Mouse (Mus musculus): ENCODE measurements around the gene Olfr1253. TPM values are rescaled to one million over a fixed set of nuclear protein-coding genes. Genes with fewer than 3 reads are reported as not detected.

Gene Olfr1253
- not detected in 2 replicates for polyA plus RNA-seq (2015; fragmentation: Nextera tagmentation; extraction: Ambion mirVana)

- Histone ChIP-seq H3K9me3 (replicated peaks) (no peaks in the 10 kb centered on the region), H3K4me3 (no peak within 1 kb of the TSS), H3K27ac (no peak within 1 kb of the TSS), H3K27me3 (no peaks in the 10 kb centered on the region), H3K4me2 (no peak within 1 kb of the TSS), H3K9ac (no peak within 1 kb of the TSS), H3K36me3 (ENCODE audit: poor library complexity, severe bottlenecking) (no peaks in the 10 kb centered on the region), H3K4me1 (no peaks in the 10 kb centered on the region)
- 97% methylated on average over 1 of the region's 1 CpGs for WGBS
- no peak for ATAC-seq
Observed at GRCm38 (mm10) chr2:89756990-89757389, at the start of gene Olfr1253. Gene Olfr1253 (minus strand): TSS chr2:89757090.

GRCm38 (mm10) chr2:89799583-89799982, 42.7 kb upstream of the Olfr1253 start:
- H3K36me3 ChIP-seq (ENCODE audit: poor library complexity, severe bottlenecking) = no peaks in the 10 kb centered on the region
- no peak overlapping the region for H3K27ac ChIP-seq
- ATAC-seq = no peak
- no peaks in the 10 kb centered on the region for H3K9me3 ChIP-seq (replicated peaks)
- WGBS = 93% methylated on average over 3 of the region's 3 CpGs
- H3K9ac ChIP-seq = no peak overlapping the region
- H3K4me2 ChIP-seq = no peak overlapping the region
- H3K27me3 ChIP-seq = no peaks in the 10 kb centered on the region
- no peak overlapping the region for H3K4me3 ChIP-seq
- H3K4me1 ChIP-seq = no peaks in the 10 kb centered on the region

DNA sequence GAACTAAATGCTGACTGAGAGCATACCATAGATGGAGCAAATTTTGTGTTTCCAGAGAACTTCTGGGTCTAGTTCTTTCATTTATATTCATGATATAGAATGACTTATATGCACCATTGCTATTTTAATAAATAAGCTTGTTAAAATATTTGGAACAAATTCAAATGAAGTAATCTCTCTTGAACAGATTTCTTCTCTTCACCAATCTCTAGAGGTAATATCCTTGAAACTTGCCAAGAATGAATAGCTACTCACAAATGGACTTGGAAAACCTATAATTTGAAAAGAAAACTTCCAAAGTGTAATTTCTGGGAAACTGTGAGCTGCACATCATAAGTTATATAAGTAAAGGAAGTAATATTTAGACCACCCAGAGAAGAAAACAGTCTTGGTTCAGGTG, 36.6 kb upstream of the Olfr1253 start, which contains the start of gene Olfr1254:
Olfr1254 (minus strand) TSS at position 101 of the 400 bp plus-strand sequence.
- Histone ChIP-seq H3K9ac (no peak within 1 kb of the TSS), H3K4me2 (no peak within 1 kb of the TSS), H3K27ac (no peak within 1 kb of the TSS), H3K36me3 (ENCODE audit: poor library complexity, severe bottlenecking) (no peaks in the 10 kb centered on the region), H3K4me3 (no peak within 1 kb of the TSS), H3K4me1 (no peaks in the 10 kb centered on the region), H3K27me3 (no peaks in the 10 kb centered on the region), H3K9me3 (replicated peaks) (no peaks in the 10 kb centered on the region)
- no peak for ATAC-seq

- Histone ChIP-seq H3K4me1 (no peaks in the 10 kb centered on the region), H3K4me3 (no peak within 1 kb of the TSS), H3K27ac (no peak within 1 kb of the TSS), H3K4me2 (no peak within 1 kb of the TSS), H3K36me3 (ENCODE audit: poor library complexity, severe bottlenecking) (no peaks in the 10 kb centered on the region), H3K9me3 (replicated peaks) (no peaks in the 10 kb centered on the region), H3K27me3 (no peaks in the 10 kb centered on the region), H3K9ac (no peak within 1 kb of the TSS)
- 65% methylated on average over 1 of the region's 1 CpGs for WGBS
- no peak for ATAC-seq
Observed at GRCm38 (mm10) chr2:89724912-89725311, 32.0 kb downstream of the Olfr1253 start, which contains the start of gene Olfr1252. Gene Olfr1252 (minus strand): TSS chr2:89725012.

Other genes starting within 250 kb of the Olfr1253 start
- gene Olfr1243, start 225.6 kb downstream of the Olfr1253 start, polyA plus RNA-seq (2015; fragmentation: Nextera tagmentation; extraction: Ambion mirVana) = not detected in 2 replicates
- not detected in 2 replicates for gene Olfr1245, start 178.6 kb downstream of the Olfr1253 start, polyA plus RNA-seq (2015; fragmentation: Nextera tagmentation; extraction: Ambion mirVana)
- gene Olfr1246, start 163.9 kb downstream of the Olfr1253 start, polyA plus RNA-seq (2015; fragmentation: Nextera tagmentation; extraction: Ambion mirVana) = not detected in 2 replicates
- not detected in 2 replicates for gene Olfr1247, start 143.0 kb downstream of the Olfr1253 start, polyA plus RNA-seq (2015; fragmentation: Nextera tagmentation; extraction: Ambion mirVana)
- gene Olfr1248, start 138.8 kb downstream of the Olfr1253 start, polyA plus RNA-seq (2015; fragmentation: Nextera tagmentation; extraction: Ambion mirVana) = not detected in 2 replicates
- gene Olfr1249, start 122.1 kb downstream of the Olfr1253 start, polyA plus RNA-seq (2015; fragmentation: Nextera tagmentation; extraction: Ambion mirVana) = not detected in 2 replicates
- gene Olfr1250, start 95.6 kb downstream of the Olfr1253 start, polyA plus RNA-seq (2015; fragmentation: Nextera tagmentation; extraction: Ambion mirVana) = not detected in 2 replicates
- gene Olfr1251, start 85.2 kb downstream of the Olfr1253 start, polyA plus RNA-seq (2015; fragmentation: Nextera tagmentation; extraction: Ambion mirVana) = not detected in 2 replicates
- gene Olfr1252, start 32.1 kb downstream of the Olfr1253 start, polyA plus RNA-seq (2015; fragmentation: Nextera tagmentation; extraction: Ambion mirVana) = not detected in 2 replicates
- not detected in 2 replicates for gene Olfr1254, start 36.5 kb upstream of the Olfr1253 start, polyA plus RNA-seq (2015; fragmentation: Nextera tagmentation; extraction: Ambion mirVana)
- gene Olfr1255, start 55.0 kb upstream of the Olfr1253 start, polyA plus RNA-seq (2015; fragmentation: Nextera tagmentation; extraction: Ambion mirVana) = not detected in 2 replicates
- gene Olfr1256, start 84.5 kb upstream of the Olfr1253 start, polyA plus RNA-seq (2015; fragmentation: Nextera tagmentation; extraction: Ambion mirVana) = not detected in 2 replicates
- not detected in 2 replicates for gene Olfr48, start 91.1 kb upstream of the Olfr1253 start, polyA plus RNA-seq (2015; fragmentation: Nextera tagmentation; extraction: Ambion mirVana)
- not detected in 2 replicates for gene Olfr1257, start 121.3 kb upstream of the Olfr1253 start, polyA plus RNA-seq (2015; fragmentation: Nextera tagmentation; extraction: Ambion mirVana)
- not detected in 2 replicates for gene Olfr1258, start 170.2 kb upstream of the Olfr1253 start, polyA plus RNA-seq (2015; fragmentation: Nextera tagmentation; extraction: Ambion mirVana)
- gene Olfr1259, start 191.6 kb upstream of the Olfr1253 start, polyA plus RNA-seq (2015; fragmentation: Nextera tagmentation; extraction: Ambion mirVana) = not detected in 2 replicates
- not detected in 2 replicates for gene Olfr1260, start 217.2 kb upstream of the Olfr1253 start, polyA plus RNA-seq (2015; fragmentation: Nextera tagmentation; extraction: Ambion mirVana)
- gene Olfr1261, start 234.1 kb upstream of the Olfr1253 start, polyA plus RNA-seq (2015; fragmentation: Nextera tagmentation; extraction: Ambion mirVana) = not detected in 2 replicates
- gene Olfr1262, start 243.1 kb upstream of the Olfr1253 start, polyA plus RNA-seq (2015; fragmentation: Nextera tagmentation; extraction: Ambion mirVana) = not detected in 2 replicates

All from forebrain, embryonic 13.5 days (tissue).